Mouse (Mus musculus) G1E (cell line): Measurements from ENCODE around the gene Map1b. TPM values are rescaled to one million over a fixed set of nuclear protein-coding genes. Genes with fewer than 3 reads are reported as not detected.

Source experiments
- ATAC-seq: 2 replicates; pipeline ENCODE4 v1.8.0; 2016; ENCODE audit warnings: mild to moderate bottlenecking; ENCODE audit not compliant: insufficient number of reproducible peaks, poor library complexity, low FRiP score, severe bottlenecking; ENCODE audit errors: extremely low read depth
- DNase-seq: peaks from one replicate; pipeline ENCODE4 v3.0.0; 2012; ENCODE audit warnings: low spot score
- H3K27me3 ChIP-seq: 2 replicates; pipeline ENCODE4 v1.6.1; 2012; ENCODE audit warnings: mild to moderate bottlenecking, low read length, inconsistent platforms; ENCODE audit not compliant: insufficient read depth
- H3K36me3 ChIP-seq: replicated peaks from 2 replicates; pipeline ENCODE3; 2012; ENCODE audit warnings: mild to moderate bottlenecking, inconsistent platforms
- H3K4me1 ChIP-seq: 2 replicates; pipeline ENCODE4 v1.6.1; 2012; ENCODE audit warnings: low read depth, low read length, inconsistent platforms, mixed read lengths; ENCODE audit not compliant: insufficient read depth
- H3K4me3 ChIP-seq: 2 replicates; pipeline ENCODE4 v1.5.1; 2012; ENCODE audit warnings: low read depth, mild to moderate bottlenecking, inconsistent platforms, low read length, moderate library complexity, mixed read lengths
- H3K9me3 ChIP-seq: replicated peaks from 2 replicates; pipeline ENCODE4 v1.6.1; 2012; ENCODE audit warnings: inconsistent platforms
- CTCF ChIP-seq: IDR thresholded peaks from 2 replicates; pipeline ENCODE4 v1.5.1; 2012; ENCODE audit warnings: low read depth, low read length, inconsistent platforms, mixed read lengths
- GATA1 ChIP-seq: IDR thresholded peaks from 2 replicates; pipeline ENCODE4 v1.6.1; 2012; ENCODE audit warnings: borderline replicate concordance, low read length, inconsistent platforms, mixed read lengths
- GATA2 ChIP-seq: IDR thresholded peaks from 2 replicates; pipeline ENCODE4 v1.6.1; 2012; ENCODE audit warnings: low read depth, low read length, inconsistent platforms, borderline replicate concordance
- POLR2AphosphoS5 ChIP-seq: IDR thresholded peaks from 2 replicates; pipeline ENCODE4 v1.6.1; 2012; ENCODE audit warnings: low read depth, low read length, inconsistent platforms; ENCODE audit not compliant: insufficient replicate concordance
- TAL1 ChIP-seq: conservative IDR thresholded peaks from 2 replicates; pipeline ENCODE4 v1.6.1; 2012; ENCODE audit warnings: low read depth, low read length, inconsistent platforms, mixed read lengths
- polyA plus RNA-seq: library from polyadenylated mRNA; stranded (reverse); fragments of >175 nt; gene quantifications from 2 replicates; pipeline ENCODE4 v1.2.3, GENCODE M21; 2012
- total RNA-seq, 2 experiments: library from RNA; stranded (forward) in 1 of 2; stranded (reverse) in 1 of 2; fragments of 200-1000 nt in 1 of 2; fragments of >200 nt in 1 of 2; fragmentation: Nextera tagmentation in 1 of 2; gene quantifications; 2 replicates each; pipeline ENCODE4 v1.2.3; 2014 to 2017

Map1b gene
- total and polyA plus RNA-seq, 3 experiments, result 0.33 TPM; not detected in 2

DNA sequence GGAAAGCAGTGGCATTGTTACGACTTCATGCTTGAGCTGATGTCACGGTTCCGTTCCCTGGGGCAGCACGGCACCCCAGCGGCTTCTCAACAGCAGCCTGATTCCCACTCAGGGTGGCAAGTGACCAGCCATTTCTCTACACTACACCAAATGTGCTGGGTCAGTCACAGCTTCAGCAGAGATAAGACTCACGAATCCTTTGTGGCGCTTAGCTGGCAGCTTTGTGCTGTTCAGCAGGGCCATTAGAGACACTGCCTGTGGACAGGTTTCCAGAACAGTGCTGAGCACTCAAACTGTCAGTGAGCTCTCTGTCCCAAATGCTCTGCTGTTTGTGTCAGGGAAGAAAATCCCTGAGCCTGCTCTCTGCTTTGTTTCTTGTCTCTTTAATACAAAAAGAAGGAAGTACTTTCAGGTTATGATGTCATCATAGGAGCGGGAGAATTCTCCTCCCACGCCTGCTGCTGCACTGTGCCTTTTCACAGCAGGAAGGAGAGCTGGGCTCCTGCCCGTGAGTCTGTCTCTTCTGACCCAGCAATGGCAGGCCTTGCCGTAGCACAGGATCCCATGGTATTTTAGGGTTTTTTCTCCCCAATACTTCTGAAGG, 103.8 kb downstream of the Map1b start:
- H3K9me3 ChIP-seq, result no peaks in the 10 kb centered on the region
- H3K4me1 ChIP-seq, result peaks cover 7% of the 10 kb centered on the region
- H3K27me3 ChIP-seq, result no peaks in the 10 kb centered on the region
- ATAC-seq (peak; percentile 54), DNase-seq (peak; percentile 28)
- H3K4me3 ChIP-seq, result no peak overlapping the region
- TF ChIP-seq GATA1 (no peak), TAL1 (no peak), CTCF (no peak), POLR2AphosphoS5 (no peak), GATA2 (no peak)
- peaks cover 94% of the 10 kb centered on the region for H3K36me3 ChIP-seq

DNA sequence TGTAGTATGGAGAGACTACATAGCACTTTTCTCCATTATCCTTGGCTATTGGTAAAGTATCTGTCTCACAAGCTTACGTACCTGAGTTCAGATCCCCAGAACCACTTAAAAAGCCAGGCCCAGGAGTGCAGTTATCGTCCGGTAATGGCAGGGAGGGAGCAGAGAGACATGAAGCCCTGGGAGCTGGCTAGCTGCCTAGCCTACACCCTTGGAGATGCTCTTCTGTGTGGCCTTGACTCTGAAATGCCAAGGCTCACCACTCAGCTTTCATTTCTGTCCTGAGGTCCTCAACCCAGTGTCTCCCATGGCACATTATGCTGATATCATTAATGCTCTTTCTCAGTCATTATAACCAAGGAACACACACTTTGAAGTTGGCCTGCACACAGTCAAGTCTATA, 104.6 kb downstream of the Map1b start:
- TF ChIP-seq GATA2 (no peak), GATA1 (no peak), TAL1 (no peak), CTCF (no peak), POLR2AphosphoS5 (no peak)
- H3K27me3 ChIP-seq, result no peaks in the 10 kb centered on the region
- no peaks in the 10 kb centered on the region for H3K9me3 ChIP-seq
- DNase-seq (no peak), ATAC-seq (no peak)
- H3K4me1 ChIP-seq, result peaks cover 7% of the 10 kb centered on the region
- peaks cover 96% of the 10 kb centered on the region for H3K36me3 ChIP-seq
- no peak overlapping the region for H3K4me3 ChIP-seq

DNA sequence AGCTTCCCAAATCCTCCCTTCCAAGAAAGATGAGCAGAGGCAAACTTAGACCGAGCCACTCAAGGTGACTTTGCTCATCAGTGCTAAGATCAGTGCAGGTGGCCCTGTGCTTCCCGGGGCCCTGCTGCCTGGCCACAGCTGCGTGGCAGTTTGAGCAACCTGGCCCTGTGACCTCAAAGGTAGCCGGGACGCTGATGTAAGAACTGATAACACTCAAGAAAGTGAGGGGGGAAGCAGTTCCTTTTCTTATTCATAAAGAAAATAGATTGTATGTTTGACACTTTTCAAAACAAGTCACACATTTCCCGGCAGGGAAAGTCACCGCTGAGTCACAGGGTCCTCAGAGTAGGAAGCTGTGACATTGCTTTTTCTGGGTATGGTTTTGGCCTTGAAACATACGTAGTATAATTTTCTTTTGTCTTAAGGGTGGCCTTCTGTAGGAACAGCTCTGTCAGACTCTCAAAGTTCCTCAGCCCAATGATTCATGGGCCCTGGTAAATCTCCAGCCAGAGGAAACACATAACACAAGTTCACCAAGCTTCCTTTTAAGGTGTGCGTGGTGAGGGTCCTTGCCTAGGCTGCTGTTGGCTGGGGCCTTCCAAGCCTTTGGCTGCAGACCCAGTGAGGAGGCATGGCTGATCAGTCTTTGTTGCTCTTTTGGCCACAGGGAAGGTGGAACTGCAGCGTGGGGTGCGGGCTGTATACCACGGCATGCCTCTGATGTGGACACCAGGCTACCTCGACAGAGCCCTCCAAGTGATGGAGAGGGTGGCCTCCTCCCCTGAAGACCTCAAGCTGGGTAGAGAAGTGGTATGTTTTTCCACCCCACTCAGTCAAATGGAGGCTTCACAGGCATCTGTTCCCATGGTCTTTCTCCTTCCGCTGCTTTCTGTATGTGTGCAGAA, 105.5 kb downstream of the Map1b start:
- Histone ChIP-seq H3K27me3 (no peaks in the 10 kb centered on the region), H3K9me3 (no peaks in the 10 kb centered on the region), H3K4me3 (no peak overlapping the region), H3K4me1 (peaks cover 7% of the 10 kb centered on the region), H3K36me3 (peaks cover 96% of the 10 kb centered on the region)
- TF ChIP-seq TAL1, result no peak
- no peak for TF ChIP-seq GATA1
- TF ChIP-seq POLR2AphosphoS5, result no peak
- no peak for TF ChIP-seq CTCF
- ATAC-seq, result no peak
- no peak for DNase-seq

DNA sequence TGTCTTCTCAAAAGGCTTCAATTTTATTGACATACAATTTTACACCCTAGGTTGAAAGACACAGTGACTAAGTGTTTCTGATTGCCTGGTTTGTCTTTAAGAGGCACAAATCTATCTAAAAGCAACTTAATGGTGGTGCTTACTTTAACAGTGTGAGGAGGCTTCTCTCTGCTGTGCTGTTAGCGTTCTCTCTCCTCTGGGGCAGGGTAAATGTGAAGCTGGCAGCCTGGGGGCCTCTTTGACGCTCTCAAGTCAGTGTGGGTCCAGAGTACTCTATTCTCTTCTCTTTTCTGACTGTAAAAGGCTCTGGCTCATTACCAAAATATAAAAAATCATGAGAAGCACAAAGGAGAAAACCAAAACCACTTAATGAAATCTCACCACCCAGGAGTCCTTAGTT, 107.1 kb downstream of the Map1b start:
- no peak for DNase-seq
- no peaks in the 10 kb centered on the region for H3K9me3 ChIP-seq
- H3K27me3 ChIP-seq, result no peaks in the 10 kb centered on the region
- TF ChIP-seq GATA2, result no peak
- TF ChIP-seq GATA1, result no peak
- TF ChIP-seq CTCF, result no peak
- TF ChIP-seq POLR2AphosphoS5, result no peak
- peaks cover 7% of the 10 kb centered on the region for H3K4me1 ChIP-seq
- no peak overlapping the region for H3K4me3 ChIP-seq
- no peak for ATAC-seq
- H3K36me3 ChIP-seq, result peaks cover 94% of the 10 kb centered on the region

DNA sequence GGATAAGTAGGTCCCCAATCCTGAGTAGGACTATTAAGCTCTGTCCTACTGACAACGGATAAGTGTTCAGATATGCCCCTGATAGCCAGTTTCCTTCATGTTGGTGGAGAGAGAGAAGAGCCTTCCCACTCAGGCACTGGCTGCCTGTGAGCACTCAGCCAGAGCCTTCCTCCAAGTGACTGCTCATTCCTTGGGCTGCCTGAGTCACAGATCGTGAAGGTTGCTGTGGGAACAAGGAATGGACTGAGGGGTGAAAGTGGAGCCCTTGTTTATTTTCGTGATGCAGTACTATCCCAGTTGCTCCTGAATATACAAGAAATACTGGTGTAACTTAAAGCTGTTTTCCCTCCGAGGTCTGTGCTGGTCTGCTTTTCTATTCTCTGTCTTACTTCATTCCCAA, 117.0 kb downstream of the Map1b start:
- H3K9me3 ChIP-seq, result no peaks in the 10 kb centered on the region
- H3K36me3 ChIP-seq, result peaks cover 83% of the 10 kb centered on the region
- ATAC-seq (no peak), DNase-seq (no peak)
- H3K27me3 ChIP-seq, result no peaks in the 10 kb centered on the region
- TF ChIP-seq GATA2, result no peak
- no peak for TF ChIP-seq CTCF
- no peak for TF ChIP-seq POLR2AphosphoS5
- no peak for TF ChIP-seq TAL1
- no peak for TF ChIP-seq GATA1
- no peak overlapping the region for H3K4me3 ChIP-seq
- no peaks in the 10 kb centered on the region for H3K4me1 ChIP-seq

DNA sequence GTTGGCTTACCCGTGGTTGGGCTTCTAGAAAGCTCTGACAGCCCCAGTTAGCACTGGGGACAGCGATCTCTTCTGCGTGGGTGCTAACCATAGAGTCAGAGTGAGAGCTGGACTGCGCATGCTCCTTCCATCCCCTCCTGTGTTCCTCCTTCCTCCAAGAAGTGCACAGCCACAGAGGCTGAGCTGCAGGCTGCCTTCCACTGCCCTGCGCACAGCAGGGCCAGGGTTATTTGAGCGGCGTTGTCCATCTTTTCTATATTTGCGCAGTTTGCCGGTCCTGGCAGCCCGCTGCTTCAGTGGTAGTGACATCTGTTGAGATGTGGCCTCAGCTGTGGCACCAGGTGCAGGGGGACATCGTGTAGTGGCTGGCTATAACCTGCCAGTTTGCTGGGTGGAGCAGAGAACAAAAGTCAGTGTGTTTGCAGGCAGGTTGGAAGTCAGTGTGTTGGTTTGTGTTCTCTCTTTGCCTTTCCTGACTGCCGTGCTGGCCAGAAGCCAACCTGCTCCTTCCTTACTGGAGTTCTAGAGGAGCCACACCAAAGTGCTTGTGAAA, 118.1 kb downstream of the Map1b start:
- Histone ChIP-seq H3K4me3 (no peak overlapping the region), H3K27me3 (no peaks in the 10 kb centered on the region), H3K4me1 (no peaks in the 10 kb centered on the region), H3K9me3 (no peaks in the 10 kb centered on the region), H3K36me3 (peaks cover 80% of the 10 kb centered on the region)
- TF ChIP-seq TAL1 (no peak), POLR2AphosphoS5 (no peak), GATA1 (no peak), CTCF (no peak), GATA2 (no peak)
- DNase-seq (no peak), ATAC-seq (no peak)
